Mouse (Mus musculus): ENCODE results near the gene Gucy2d. TPM values are rescaled to one million over a fixed set of nuclear protein-coding genes. Genes with fewer than 3 reads are reported as not detected.

The Gucy2d gene
- not detected for polyA plus RNA-seq (2014; fragmentation: Illumina TruSeq; extraction: RNeasy Lipid Tissue Mini Kit (QIAGEN cat#74804))

GRCm38 (mm10) chr7:98439956-98440466 is at the start of gene Gucy2d:
Gene Gucy2d (plus strand): TSS chr7:98440416.

GRCm38 (mm10) chr7:98489131-98489530 is 48.9 kb downstream of the Gucy2d start, which contains the start of gene Lrrc32:
Gene Lrrc32 (plus strand): TSS chr7:98489283.

Other genes with a start within 250 kb of the Gucy2d start
- not detected for gene B3gnt6, start 240.9 kb upstream of the Gucy2d start, polyA plus RNA-seq (2014; fragmentation: Illumina TruSeq; extraction: RNeasy Lipid Tissue Mini Kit (QIAGEN cat#74804))
- gene Acer3, start 119.2 kb upstream of the Gucy2d start, polyA plus RNA-seq (2014; fragmentation: Illumina TruSeq; extraction: RNeasy Lipid Tissue Mini Kit (QIAGEN cat#74804)): 77.7 TPM
- 0.74 TPM for gene Tsku, start 79.1 kb upstream of the Gucy2d start, polyA plus RNA-seq (2014; fragmentation: Illumina TruSeq; extraction: RNeasy Lipid Tissue Mini Kit (QIAGEN cat#74804))
- gene Lrrc32, start 48.9 kb downstream of the Gucy2d start, polyA plus RNA-seq (2014; fragmentation: Illumina TruSeq; extraction: RNeasy Lipid Tissue Mini Kit (QIAGEN cat#74804)): 1.6 TPM
- gene Emsy, start 216.4 kb downstream of the Gucy2d start, polyA plus RNA-seq (2014; fragmentation: Illumina TruSeq; extraction: RNeasy Lipid Tissue Mini Kit (QIAGEN cat#74804)): 75.3 TPM